Mouse (Mus musculus) stomach, embryonic 15.5 days (tissue): Measurements from ENCODE around the gene Mtg2. TPM values are rescaled to one million over a fixed set of nuclear protein-coding genes. Genes with fewer than 3 reads are reported as not detected.

Experiments used
- ATAC-seq: fragments of 200-750 bp; cut with Nextera tagmentation; 2 replicates; pipeline ENCODE4 v1.8.0; 2017; ENCODE audit warnings: low read depth, moderate number of reproducible peaks, moderate TSS enrichment; ENCODE audit not compliant: insufficient read depth, low FRiP score
- H3K27ac ChIP-seq: fragments of 300-500 bp; sonication (generic); 2 replicates; pipeline ENCODE4 v1.5.1; 2015; ENCODE audit warnings: mild to moderate bottlenecking, inconsistent platforms
- H3K27me3 ChIP-seq: fragments of 300-500 bp; sonication (generic); replicated peaks from 2 replicates; pipeline ENCODE4 v1.6.1; 2015; ENCODE audit warnings: inconsistent platforms
- H3K36me3 ChIP-seq: fragments of 300-500 bp; sonication (generic); 2 replicates; pipeline ENCODE4 v1.6.1; 2015; ENCODE audit warnings: inconsistent platforms
- H3K4me1 ChIP-seq: fragments of 300-500 bp; sonication (generic); 2 replicates; pipeline ENCODE4 v1.6.1; 2015; ENCODE audit warnings: inconsistent platforms
- H3K4me2 ChIP-seq: fragments of 300-500 bp; sonication (generic); 2 replicates; pipeline ENCODE4 v1.6.1; 2015; ENCODE audit warnings: mild to moderate bottlenecking, inconsistent platforms
- H3K4me3 ChIP-seq: fragments of 300-500 bp; sonication (generic); replicated peaks from 2 replicates; pipeline ENCODE4 v1.5.1; 2015; ENCODE audit warnings: inconsistent platforms
- H3K9ac ChIP-seq: fragments of 300-500 bp; sonication (generic); 2 replicates; pipeline ENCODE4 v1.6.1; 2015; ENCODE audit warnings: inconsistent platforms
- H3K9me3 ChIP-seq: fragments of 300-500 bp; sonication (generic); 2 replicates; pipeline ENCODE4 v1.6.1; 2016; ENCODE audit warnings: inconsistent platforms
- WGBS: fragments of 180-500 bp; shearing (Covaris S2); methylation state at CpG from one replicate; pipeline ENCODE4 v1.1.7; 2015; 5-methylcytosine and 5-hydroxymethylcytosine counted together
- polyA plus RNA-seq: library from polyadenylated mRNA; unstranded; fragments of >200 nt; fragmentation: Nextera tagmentation; extraction: Ambion mirVana; gene quantifications from 2 replicates; pipeline ENCODE4 v1.2.1, GENCODE M21; 2015

The Mtg2 gene
- 25.2 and 25.9 TPM in 2 replicates for polyA plus RNA-seq

- no peaks in the 10 kb centered on the region for H3K27me3 ChIP-seq
- 5% methylated on average over 58 of the region's 58 CpGs for WGBS
- peak within 1 kb of the TSS; percentile 40 for H3K9ac ChIP-seq
- ATAC-seq = peak; percentile 95
- H3K27ac ChIP-seq = peak within 1 kb of the TSS; percentile 77
- 0 out of 2 replicates have a peak, but pooled peaks cover 4% of the 10 kb centered on the region for H3K36me3 ChIP-seq
- H3K4me2 ChIP-seq = peak within 1 kb of the TSS; percentile 76
- no peaks in the 10 kb centered on the region for H3K9me3 ChIP-seq
- peak within 1 kb of the TSS; percentile 61 for H3K4me3 ChIP-seq
- peaks cover 9% of the 10 kb centered on the region for H3K4me1 ChIP-seq
These were observed at the start of gene Mtg2 for GRCm38 (mm10) chr2:180070481-180071453. TSS of gene Mtg2 (plus strand) at chr2:180070588.

GRCm38 (mm10) chr2:180020919-180021318 is 49.5 kb upstream of the Mtg2 start:
- ATAC-seq = no peak

DNA sequence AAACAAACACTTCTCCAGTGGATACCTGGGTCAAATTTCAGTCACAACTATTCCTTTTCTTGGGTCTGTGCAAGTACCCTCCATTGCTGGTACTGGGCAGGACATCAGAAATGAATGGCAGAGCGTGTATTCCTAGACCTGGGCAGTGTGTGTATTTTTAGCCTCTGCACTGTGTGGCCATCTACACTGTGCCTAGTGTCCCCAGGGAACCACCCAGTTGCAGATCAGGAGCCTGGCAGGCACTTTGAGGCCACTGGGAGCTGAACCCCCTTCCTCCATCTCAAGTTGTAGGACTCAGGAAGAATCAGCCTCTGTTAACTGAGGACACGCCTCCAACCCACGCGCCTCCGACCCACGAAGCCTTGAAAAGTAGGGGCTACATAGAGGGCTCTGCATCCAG is 47.6 kb upstream of the Mtg2 start:
- H3K9me3 ChIP-seq = no peaks in the 10 kb centered on the region
- H3K36me3 ChIP-seq = no peaks in the 10 kb centered on the region
- H3K9ac ChIP-seq = no peak overlapping the region
- peaks cover 7% of the 10 kb centered on the region; the same call in 1 of the 2 replicates for H3K27me3 ChIP-seq
- 64% methylated on average over 6 of the region's 6 CpGs for WGBS
- ATAC-seq = no peak
- no peak overlapping the region for H3K4me2 ChIP-seq
- H3K4me3 ChIP-seq = no peak overlapping the region
- peaks cover 21% of the 10 kb centered on the region for H3K4me1 ChIP-seq
- no peak overlapping the region for H3K27ac ChIP-seq

More at GRCm38 (mm10) chr2:180020919-180021318, 49.5 kb upstream of the Mtg2 start:
- Histone ChIP-seq H3K27ac (no peak overlapping the region), H3K4me3 (no peak overlapping the region), H3K9ac (no peak overlapping the region), H3K4me1 (peaks cover 10% of the 10 kb centered on the region), H3K27me3 (peaks cover 7% of the 10 kb centered on the region; the same call in 1 of the 2 replicates), H3K36me3 (no peaks in the 10 kb centered on the region), H3K9me3 (no peaks in the 10 kb centered on the region), H3K4me2 (no peak overlapping the region)
- WGBS = 81% methylated on average over 8 of the region's 8 CpGs

DNA sequence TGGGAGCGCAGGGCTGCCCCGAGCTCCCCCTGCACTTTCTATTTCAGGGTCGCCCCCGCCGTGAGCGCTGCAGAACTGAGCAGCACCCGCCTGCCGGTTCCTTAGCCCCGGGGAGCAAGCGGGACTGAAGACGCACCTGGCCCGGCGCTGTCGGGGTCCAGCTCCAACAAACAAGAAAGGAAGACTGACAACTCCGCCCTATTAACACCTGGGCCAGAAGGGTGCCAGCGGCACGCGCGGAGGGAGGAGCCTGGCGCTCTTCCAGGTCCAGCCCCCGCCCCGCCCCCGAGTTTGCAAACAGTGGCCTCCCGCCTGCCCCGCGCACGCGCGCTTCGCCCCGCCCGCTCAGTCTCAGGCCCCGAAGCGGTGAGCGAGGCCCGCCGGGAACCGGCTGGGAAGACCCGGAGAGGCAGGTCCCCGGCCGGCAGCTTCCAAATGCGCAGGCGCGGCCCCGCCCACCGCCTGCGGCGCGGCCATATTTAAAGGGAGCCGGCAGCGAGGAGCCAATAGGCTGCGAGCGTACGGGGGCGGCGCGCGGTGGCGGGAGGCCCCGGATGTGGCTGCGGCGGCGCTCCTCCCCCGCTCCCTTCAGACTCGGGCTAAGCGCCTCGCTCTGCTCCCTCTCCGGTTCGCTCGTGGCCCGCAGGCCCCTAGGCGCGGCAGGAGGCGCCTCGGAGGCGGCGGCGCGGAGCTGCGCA is 45.8 kb upstream of the Mtg2 start, which contains the start of gene Lsm14b:
Lsm14b (plus strand) TSS at position 587 of the 698 bp plus-strand sequence.
- WGBS = under 1% methylated on average over 80 of the region's 80 CpGs
- H3K4me1 ChIP-seq = peaks cover 28% of the 10 kb centered on the region
- ATAC-seq = peak; percentile 95
- peak within 1 kb of the TSS; percentile 89 for H3K4me2 ChIP-seq
- peak within 1 kb of the TSS; percentile 94 for H3K27ac ChIP-seq
- peak within 1 kb of the TSS; percentile 91 for H3K9ac ChIP-seq
- H3K36me3 ChIP-seq = peaks cover 16% of the 10 kb centered on the region; the same call in 1 of the 2 replicates
- H3K27me3 ChIP-seq = peaks cover 7% of the 10 kb centered on the region; the same call in 1 of the 2 replicates
- H3K4me3 ChIP-seq = peak within 1 kb of the TSS; percentile 95
- H3K9me3 ChIP-seq = no peaks in the 10 kb centered on the region

DNA sequence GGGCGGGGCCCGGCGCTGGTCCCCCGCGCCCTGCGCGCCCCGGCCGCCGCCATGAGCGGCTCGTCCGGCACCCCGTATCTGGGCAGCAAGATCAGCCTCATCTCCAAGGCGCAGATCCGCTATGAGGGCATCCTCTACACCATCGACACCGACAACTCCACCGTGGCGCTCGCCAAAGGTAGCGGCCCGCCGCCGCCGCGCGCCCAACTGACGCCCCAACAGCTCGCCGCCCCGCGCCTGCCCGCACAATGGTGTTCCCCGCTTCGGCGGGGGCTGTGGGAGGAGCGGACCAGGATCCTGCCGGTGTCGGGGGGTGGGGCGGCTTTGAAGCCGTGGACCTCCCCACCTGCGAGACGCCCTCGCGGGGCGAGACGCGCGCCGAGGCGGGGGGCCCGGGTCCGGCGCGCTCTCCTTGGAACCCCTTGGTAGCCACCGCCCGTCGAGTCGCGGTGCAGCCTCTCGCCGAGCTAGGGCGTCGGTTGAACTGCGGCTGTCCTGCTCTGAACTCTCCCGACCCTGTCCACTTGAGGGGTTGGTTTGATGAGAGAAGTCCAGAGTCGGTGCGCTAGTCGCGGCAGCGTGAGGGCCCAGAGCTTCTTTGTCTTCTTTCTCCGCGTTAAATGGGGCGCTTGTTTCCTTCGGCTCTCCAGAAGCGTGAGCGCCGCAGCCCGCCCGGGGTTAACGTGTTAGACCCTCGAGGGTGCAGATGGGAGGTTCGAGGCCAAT is 45.1 kb upstream of the Mtg2 start:
- peak; percentile 0; the same call in 1 of the 2 replicates for ATAC-seq
- Histone ChIP-seq H3K4me1 (peaks cover 28% of the 10 kb centered on the region), H3K9me3 (no peaks in the 10 kb centered on the region), H3K27me3 (peaks cover 7% of the 10 kb centered on the region; the same call in 1 of the 2 replicates), H3K4me2 (peak overlapping the region; percentile 77), H3K27ac (peak overlapping the region; percentile 94), H3K4me3 (peak overlapping the region; percentile 95), H3K9ac (peak overlapping the region; percentile 91), H3K36me3 (peaks cover 19% of the 10 kb centered on the region; the same call in 1 of the 2 replicates)
- WGBS = 2% methylated on average over 83 of the region's 84 CpGs

DNA sequence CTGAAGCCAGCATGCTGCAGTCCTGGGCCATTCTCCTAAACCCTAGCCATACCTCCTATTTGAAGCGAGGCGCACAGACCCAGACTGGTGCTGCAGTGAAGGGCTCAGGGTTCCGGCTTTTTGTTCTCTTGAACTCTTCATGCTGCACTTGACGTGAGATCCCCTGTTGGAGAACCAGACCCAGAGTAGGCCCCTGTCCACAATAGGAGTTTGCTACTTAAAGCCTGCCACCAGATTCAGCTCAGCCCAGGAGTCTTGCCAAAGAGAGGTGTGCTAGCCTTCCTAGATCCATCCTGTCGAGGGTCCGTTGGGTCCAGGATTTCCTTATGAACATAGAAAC is 44.6 kb upstream of the Mtg2 start:
- Histone ChIP-seq H3K9ac (peak overlapping the region; percentile 91; the same call in 1 of the 2 replicates), H3K4me1 (peaks cover 28% of the 10 kb centered on the region), H3K27me3 (peaks cover 7% of the 10 kb centered on the region; the same call in 1 of the 2 replicates), H3K4me3 (peak overlapping the region; percentile 95), H3K36me3 (peaks cover 22% of the 10 kb centered on the region), H3K27ac (no peak overlapping the region), H3K4me2 (peak overlapping the region; percentile 77), H3K9me3 (no peaks in the 10 kb centered on the region)
- no peak for ATAC-seq
- 6% methylated on average over 6 of the region's 6 CpGs for WGBS

GRCm38 (mm10) chr2:180027768-180028167 is 42.6 kb upstream of the Mtg2 start:
- H3K4me2 ChIP-seq = peak overlapping the region; percentile 77; the same call in 1 of the 2 replicates
- 77% methylated on average over 9 of the region's 9 CpGs for WGBS
- peaks cover 36% of the 10 kb centered on the region for H3K36me3 ChIP-seq
- ATAC-seq = no peak
- H3K27me3 ChIP-seq = 0 out of 2 replicates have a peak, but pooled peaks cover 1% of the 10 kb centered on the region
- H3K9me3 ChIP-seq = no peaks in the 10 kb centered on the region
- no peak overlapping the region for H3K9ac ChIP-seq
- H3K4me1 ChIP-seq = peaks cover 28% of the 10 kb centered on the region
- H3K27ac ChIP-seq = no peak overlapping the region
- H3K4me3 ChIP-seq = no peak overlapping the region

DNA sequence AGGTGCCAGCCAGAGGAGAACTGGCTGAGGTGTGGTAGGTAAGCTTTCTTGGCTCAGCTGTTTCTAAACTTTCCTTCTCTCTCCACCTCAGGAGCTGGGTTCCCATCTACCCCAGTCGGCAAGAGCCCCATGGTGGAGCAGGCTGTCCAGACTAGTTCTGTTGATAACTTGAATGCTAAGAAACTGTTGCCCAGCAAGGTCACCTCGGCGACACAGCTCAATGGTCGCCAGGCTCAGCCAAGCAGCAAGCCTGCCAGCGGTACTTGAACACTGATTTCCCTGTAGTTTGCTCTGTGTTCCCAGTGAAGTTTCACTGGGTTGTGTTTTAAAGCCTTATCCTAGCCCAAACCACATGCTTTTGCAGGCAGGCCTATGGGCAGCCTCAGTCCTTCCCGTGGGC is 39.1 kb upstream of the Mtg2 start:
- no peaks in the 10 kb centered on the region for H3K27me3 ChIP-seq
- no peak overlapping the region for H3K4me2 ChIP-seq
- peaks cover 61% of the 10 kb centered on the region for H3K36me3 ChIP-seq
- no peak overlapping the region for H3K27ac ChIP-seq
- no peaks in the 10 kb centered on the region for H3K9me3 ChIP-seq
- no peak overlapping the region for H3K4me3 ChIP-seq
- no peak for ATAC-seq
- H3K4me1 ChIP-seq = peaks cover 21% of the 10 kb centered on the region
- 89% methylated on average over 6 of the region's 6 CpGs for WGBS
- H3K9ac ChIP-seq = no peak overlapping the region

GRCm38 (mm10) chr2:180032925-180033324 is 37.5 kb upstream of the Mtg2 start:
- Histone ChIP-seq H3K9ac (no peak overlapping the region), H3K4me2 (no peak overlapping the region), H3K4me1 (0 out of 2 replicates have a peak, but pooled peaks cover 5% of the 10 kb centered on the region), H3K36me3 (peaks cover 75% of the 10 kb centered on the region), H3K27me3 (no peaks in the 10 kb centered on the region), H3K9me3 (no peaks in the 10 kb centered on the region), H3K4me3 (no peak overlapping the region), H3K27ac (no peak overlapping the region)
- ATAC-seq = no peak
- 82% methylated on average over 3 of the region's 3 CpGs for WGBS

DNA sequence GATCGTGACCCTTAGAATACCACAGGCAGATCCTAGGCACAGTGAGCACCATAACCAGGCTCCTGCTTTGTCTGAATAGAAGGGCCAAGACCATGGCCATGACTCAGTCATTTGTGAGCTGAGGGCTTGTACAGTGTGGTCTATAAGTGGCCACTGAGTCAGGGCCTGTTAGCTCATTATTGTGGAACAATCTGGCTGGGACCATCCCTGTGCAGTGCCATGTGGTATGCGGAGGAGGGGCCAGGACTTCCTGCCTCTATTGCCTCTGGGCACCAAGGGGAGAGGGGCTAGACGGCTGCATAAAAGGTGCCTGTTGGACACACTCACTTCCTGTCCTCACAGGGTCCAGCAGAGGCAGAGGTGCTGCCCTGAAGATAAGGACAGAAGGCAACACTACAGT is 36.4 kb upstream of the Mtg2 start:
- peaks cover 74% of the 10 kb centered on the region for H3K36me3 ChIP-seq
- H3K4me2 ChIP-seq = no peak overlapping the region
- H3K27me3 ChIP-seq = no peaks in the 10 kb centered on the region
- no peak overlapping the region for H3K4me3 ChIP-seq
- no peaks in the 10 kb centered on the region for H3K4me1 ChIP-seq
- H3K9ac ChIP-seq = no peak overlapping the region
- H3K9me3 ChIP-seq = no peaks in the 10 kb centered on the region
- no peak overlapping the region for H3K27ac ChIP-seq
- no peak for ATAC-seq
- WGBS = 73% methylated on average over 3 of the region's 3 CpGs

DNA sequence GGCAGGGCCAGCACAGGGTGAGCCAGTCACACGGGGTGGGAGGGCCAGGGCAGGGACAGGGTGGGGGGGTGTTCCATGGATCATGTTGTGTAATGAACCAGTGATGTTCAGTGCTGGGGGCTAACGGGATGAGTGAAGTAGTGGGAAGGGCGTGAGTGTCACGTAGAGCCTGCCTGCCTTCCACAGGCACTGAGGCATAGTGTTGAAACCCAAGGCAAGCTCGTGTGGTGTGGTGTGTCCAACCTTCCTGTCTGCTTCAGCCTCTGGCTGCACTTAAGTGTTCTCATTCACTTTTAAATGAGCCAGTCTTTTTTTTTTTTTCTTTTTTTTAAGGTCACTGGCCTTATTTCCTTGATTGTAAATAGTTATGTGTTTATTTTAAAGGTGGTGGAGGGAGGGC is 35.6 kb upstream of the Mtg2 start:
- Histone ChIP-seq H3K36me3 (peaks cover 70% of the 10 kb centered on the region), H3K9me3 (no peaks in the 10 kb centered on the region), H3K4me3 (no peak overlapping the region), H3K27ac (no peak overlapping the region), H3K4me2 (no peak overlapping the region), H3K4me1 (no peaks in the 10 kb centered on the region), H3K27me3 (no peaks in the 10 kb centered on the region), H3K9ac (no peak overlapping the region)
- ATAC-seq = no peak
- 61% methylated on average over 5 of the region's 5 CpGs for WGBS
